Mouse (Mus musculus) frontal cortex, adult 2 months (tissue): Measurements from ENCODE around the gene Nfyb. TPM values are rescaled to one million over a fixed set of nuclear protein-coding genes. Genes with fewer than 3 reads are reported as not detected.

Experiments used
- DNase-seq, 2 experiments: peaks; one replicate each; pipeline ENCODE4 v3.0.0; 2022; ENCODE audit warnings: low spot score in 1 of 2; ENCODE audit errors: extremely low spot score in 1 of 2
- polyA plus RNA-seq: library from polyadenylated mRNA; depleted of rRNA; stranded (reverse); fragments of >200 nt; gene quantifications from 2 replicates; pipeline ENCODE4 v1.2.3, GENCODE M21; 2012; rRNA removed

Nfyb gene
- polyA plus RNA-seq, result 49.0 and 61.6 TPM in 2 replicates

DNA sequence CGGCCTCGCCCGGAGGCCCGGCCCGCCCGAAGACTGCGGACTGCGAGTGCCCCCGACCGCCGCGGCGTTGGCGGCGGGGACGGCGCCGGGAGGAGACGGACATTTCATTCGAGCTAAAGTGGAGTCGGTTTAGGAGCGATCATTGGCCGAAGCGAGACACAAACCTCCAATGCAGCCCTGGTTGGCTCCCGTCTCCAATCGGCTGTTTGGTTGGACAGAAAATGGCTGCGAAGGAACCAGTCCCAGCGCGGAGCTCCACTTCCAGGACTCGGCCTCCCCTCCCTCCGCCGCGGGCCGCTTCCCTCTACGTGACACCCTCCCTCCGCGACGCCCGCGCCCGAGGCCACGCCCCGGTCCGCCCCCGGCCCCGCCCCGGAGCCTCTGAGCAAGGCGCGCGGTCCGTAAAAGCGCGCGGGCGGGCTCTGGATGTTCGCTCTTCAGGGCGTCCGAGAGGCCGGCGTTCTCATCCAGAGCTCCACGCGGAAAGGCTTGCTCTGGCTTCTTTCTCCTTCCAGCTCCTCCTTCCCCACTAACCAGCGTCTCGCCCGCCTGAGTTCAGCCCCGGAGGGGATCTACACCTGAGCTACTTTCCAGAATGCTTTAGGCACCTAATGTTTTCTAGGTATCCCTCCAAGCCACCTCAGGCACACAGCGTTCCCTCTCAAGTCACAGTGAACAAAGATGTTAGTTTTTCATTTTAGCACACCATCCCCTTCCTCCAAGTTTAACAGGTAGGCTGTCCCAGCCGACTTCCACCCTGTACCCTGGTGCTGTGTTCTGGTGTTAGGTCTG is at the start of gene Nfyb:
Nfyb (minus strand) TSS at position 305 of the 792 bp plus-strand sequence.
- DNase-seq, result peak; percentile 95 to 98

DNA sequence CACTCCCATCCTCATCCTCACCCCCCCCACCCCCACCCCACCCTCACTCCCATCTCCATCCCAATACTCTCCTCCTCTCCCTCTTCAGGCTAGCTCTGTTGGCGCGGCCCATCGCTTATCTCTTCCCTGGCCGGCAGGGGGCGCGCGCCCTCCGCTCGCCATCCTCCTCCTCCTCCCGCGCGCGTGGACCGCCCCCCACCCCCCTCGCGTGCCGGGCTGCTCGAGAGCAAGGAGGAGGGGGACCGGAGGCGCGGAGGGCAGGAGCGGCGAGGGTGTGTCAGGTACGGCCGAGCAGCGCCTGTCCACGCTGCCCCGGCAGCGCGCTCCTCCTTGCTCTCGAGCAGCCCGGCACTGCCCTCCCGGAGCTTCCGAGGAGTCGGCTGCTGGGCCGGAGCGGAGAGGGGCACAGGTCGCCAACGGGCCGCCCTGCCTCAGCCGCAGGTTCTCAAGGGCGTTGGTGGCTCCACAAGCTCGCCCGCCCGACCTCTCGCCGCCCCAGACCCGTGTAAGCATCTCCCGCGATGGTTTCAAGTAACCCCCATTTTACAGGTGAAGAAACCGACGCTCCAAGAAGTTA is 48.0 kb upstream of the Nfyb start:
- peak in 1 of 2 experiments; percentile 79 for DNase-seq

- DNase-seq, result no peak
Observed at GRCm38 (mm10) chr10:82809352-82809751, 45.4 kb upstream of the Nfyb start.

GRCm38 (mm10) chr10:82808891-82809290 is 44.9 kb upstream of the Nfyb start:
- DNase-seq, result no peak

DNA sequence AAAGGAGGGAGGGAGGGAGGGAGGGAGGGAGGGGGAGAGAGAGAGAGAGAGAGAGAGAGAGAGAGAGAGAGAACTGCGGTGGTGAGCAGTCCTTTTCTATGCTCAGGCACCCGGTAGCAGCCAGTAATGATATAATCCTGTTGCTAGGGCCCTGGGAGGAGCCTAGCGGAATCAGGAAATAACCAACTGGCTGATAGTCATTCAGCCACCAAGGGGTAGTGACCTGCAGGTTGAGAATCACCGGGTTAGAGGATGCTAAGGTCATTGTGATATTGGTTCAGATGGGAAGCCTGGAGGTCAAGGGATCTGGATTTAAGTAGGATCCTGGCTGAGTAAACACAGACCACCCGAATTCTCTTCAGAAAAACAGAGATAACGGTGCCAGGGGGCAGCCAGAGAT is 44.2 kb upstream of the Nfyb start:
- DNase-seq, result no peak

GRCm38 (mm10) chr10:82807238-82807637 is 43.3 kb upstream of the Nfyb start:
- DNase-seq, result no peak

- DNase-seq, result no peak
Observed at GRCm38 (mm10) chr10:82806414-82806813, 42.5 kb upstream of the Nfyb start.

- no peak for DNase-seq
Observed at GRCm38 (mm10) chr10:82805111-82805510, 41.2 kb upstream of the Nfyb start.

- DNase-seq, result no peak
Observed at GRCm38 (mm10) chr10:82804396-82804795, 40.5 kb upstream of the Nfyb start.

- DNase-seq, result no peak
Observed at GRCm38 (mm10) chr10:82800094-82800493, 36.1 kb upstream of the Nfyb start.

GRCm38 (mm10) chr10:82798312-82798933 is 34.5 kb upstream of the Nfyb start:
- no peak for DNase-seq

- DNase-seq, result no peak
Observed at GRCm38 (mm10) chr10:82797119-82797491, 33.2 kb upstream of the Nfyb start.

DNA sequence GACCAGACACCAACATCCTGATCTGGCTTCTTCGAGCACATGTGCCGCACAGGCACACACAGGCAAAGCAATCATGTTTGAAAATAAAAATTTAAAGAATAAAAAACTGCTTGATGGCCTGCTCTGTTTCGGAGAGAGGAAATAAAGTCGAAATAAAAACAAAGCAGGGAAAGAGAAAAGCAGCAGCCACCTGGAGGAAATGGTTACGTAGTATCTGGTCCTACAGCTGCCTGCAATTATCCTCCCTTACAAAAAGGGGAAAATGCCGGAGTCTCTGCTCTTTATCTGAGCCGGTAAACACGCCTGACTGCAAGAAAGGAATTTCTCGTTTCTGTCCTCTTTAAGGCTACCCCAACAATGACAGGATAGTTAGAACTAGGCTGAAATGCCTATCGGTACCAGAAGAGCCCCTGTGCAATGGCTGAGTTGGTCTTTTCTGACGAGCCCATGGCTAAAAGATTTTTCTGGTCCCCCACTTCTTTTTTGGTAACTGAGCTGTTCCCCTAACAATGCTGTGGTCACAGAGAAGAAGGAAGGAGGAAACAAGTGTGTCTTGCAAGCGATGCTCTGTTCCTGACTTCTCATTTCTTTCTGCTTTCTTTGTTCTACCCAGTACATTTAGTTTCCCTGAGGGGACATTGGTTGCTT is 32.7 kb upstream of the Nfyb start:
- DNase-seq, result peak in 1 of 2 experiments; percentile 37

DNA sequence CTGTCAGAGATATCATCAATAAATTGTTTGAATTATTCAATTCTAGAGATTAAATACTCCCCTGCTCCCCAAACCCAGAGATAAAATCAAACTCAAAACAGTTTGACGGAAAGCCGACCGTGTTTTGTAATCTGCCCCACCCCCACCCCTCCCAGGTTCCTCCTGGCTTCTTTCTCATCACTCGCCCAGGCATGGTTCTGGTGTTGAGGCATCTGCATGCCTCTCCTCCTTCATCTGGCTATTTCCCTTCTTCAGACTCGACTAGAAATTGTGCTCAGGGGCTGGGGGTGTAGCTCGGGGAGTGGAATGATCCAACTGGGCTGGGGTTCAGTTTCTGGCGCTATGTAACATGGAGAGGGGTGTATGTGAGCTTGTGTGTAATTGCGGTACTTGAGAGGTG is 31.8 kb upstream of the Nfyb start:
- DNase-seq, result no peak

- peak; percentile 72 to 83 for DNase-seq
Observed at GRCm38 (mm10) chr10:82795071-82795731, 31.3 kb upstream of the Nfyb start.

- DNase-seq, result no peak
Observed at GRCm38 (mm10) chr10:82792311-82792710, 28.4 kb upstream of the Nfyb start.

DNA sequence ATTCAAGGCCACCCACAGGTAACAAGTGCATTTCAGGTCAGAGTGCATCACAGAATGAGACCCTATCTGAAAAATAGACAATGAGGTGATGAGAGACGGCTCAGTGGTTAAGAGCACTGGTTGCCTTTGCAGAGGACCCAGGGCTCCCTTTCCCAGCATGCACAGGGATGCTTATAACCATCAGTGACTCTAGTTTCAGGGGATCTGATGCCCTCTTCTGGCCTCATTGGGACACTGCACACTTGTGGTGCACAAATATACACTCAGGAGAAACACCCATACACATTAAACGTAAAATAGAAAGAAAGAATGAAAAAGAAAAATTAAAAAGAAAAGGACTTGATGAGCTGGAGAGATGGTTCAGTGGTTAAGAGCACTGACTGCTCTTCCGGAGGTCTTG is 27.8 kb upstream of the Nfyb start:
- DNase-seq, result no peak

- no peak for DNase-seq
Observed at GRCm38 (mm10) chr10:82790504-82790903, 26.6 kb upstream of the Nfyb start.

DNA sequence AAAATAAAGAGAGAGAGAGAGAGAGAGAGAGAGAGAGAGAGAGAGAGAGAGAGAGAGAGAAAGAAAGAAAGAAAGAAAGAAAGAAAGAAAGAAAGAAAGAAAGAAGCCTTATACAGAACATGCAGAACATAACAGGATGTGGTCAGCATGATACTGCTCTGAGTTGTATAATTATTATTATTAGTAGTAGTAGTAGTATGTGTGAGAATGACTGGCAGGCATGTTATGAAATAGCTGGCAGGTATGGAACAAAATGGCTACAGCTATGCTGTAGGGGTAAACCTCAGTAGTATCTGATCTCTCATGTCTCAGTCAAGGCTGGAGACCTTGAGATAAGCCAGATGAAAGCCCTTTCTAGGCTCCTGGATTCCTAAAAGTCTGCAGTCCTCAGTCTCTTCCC is 25.2 kb upstream of the Nfyb start:
- DNase-seq, result no peak

DNA sequence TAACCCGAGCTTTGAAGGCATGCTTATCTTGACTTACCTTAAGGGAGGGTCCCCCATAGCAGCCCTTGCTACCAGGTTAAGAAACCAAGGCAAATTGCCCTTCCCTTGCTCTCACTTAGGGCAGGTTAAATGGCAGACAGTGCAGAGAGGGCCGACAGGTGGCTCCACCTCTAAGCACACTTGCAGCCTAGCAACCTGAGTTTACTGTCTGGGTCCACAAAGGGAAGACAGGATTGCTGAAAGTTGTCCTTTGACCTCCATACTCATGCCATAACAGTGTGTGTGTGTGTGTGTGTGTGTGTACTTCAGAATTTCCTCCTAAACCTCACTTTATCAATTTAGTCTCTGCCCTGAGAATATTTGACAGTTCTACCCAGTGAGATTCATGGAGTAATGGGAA is 18.5 kb upstream of the Nfyb start:
- DNase-seq, result no peak

GRCm38 (mm10) chr10:82780816-82781215 is 16.9 kb upstream of the Nfyb start:
- DNase-seq, result no peak
